Mouse (Mus musculus): Measurements from ENCODE around the gene Swap70. TPM values are rescaled to one million over a fixed set of nuclear protein-coding genes. Genes with fewer than 3 reads are reported as not detected.

Swap70 gene
- polyA plus RNA-seq, 1 experiment from 2014 or later = 28.2 TPM

- 83% methylated on average over 5 of the region's 5 CpGs for WGBS
- no peaks in the 10 kb centered on the region for H3K36me3 ChIP-seq (ENCODE audit: control insufficient read depth, insufficient read depth, low read length)
These were observed 99.6 kb downstream of the Swap70 start for GRCm38 (mm10) chr7:110321106-110321505.

DNA sequence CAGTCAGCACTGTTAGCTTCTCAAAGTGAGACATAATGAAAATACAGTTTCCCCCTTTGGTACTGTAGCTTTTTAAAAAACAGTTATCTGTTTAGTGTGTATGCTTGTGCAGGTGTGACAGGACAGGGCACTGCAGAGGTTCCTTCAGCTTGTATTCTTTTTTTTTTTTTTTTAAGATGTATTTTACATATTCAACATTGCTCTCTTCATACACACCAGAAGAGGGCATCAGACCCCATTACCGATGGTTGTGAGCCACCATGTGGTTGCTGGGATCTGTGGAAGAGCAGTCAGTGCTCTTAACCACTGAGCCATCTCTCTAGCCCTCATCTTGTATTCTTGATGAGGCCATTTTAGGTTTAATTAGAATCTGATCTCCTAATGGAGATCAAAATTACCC, 103.3 kb downstream of the Swap70 start:
- Histone ChIP-seq H3K4me1 (ENCODE audit: control insufficient read depth, insufficient read depth, low read length) (no peaks in the 10 kb centered on the region), H3K4me3 (ENCODE audit: low read depth, low read length) (no peak overlapping the region), H3K27me3 (ENCODE audit: control insufficient read depth, insufficient read depth, low read length) (no peaks in the 10 kb centered on the region), H3K27ac (replicated peaks; ENCODE audit: low read depth, low read length) (no peak overlapping the region), H3K9ac (ENCODE audit: low read length) (no peak overlapping the region), H3K36me3 (ENCODE audit: control insufficient read depth, insufficient read depth, low read length) (0 out of 2 replicates have a peak, but pooled peaks cover 2% of the 10 kb centered on the region), H3K9me3 (ENCODE audit: control insufficient read depth, low read length) (no peaks in the 10 kb centered on the region), H3K4me2 (ENCODE audit: low read depth, severe bottlenecking) (no peak overlapping the region)
- ATAC-seq (ENCODE audit: insufficient number of reproducible peaks, low FRiP score, low TSS enrichment, low read depth) (no peak), DNase-seq (ENCODE audit: low spot score) (no peak)
- WGBS = 92% methylated on average over 1 of the region's 1 CpGs

More at GRCm38 (mm10) chr7:110321106-110321505, 99.6 kb downstream of the Swap70 start:
- H3K9me3 ChIP-seq (ENCODE audit: control insufficient read depth, low read length) = no peaks in the 10 kb centered on the region
- H3K9ac ChIP-seq (ENCODE audit: low read length) = no peak overlapping the region
- DNase-seq (ENCODE audit: low spot score) (no peak), ATAC-seq (ENCODE audit: insufficient number of reproducible peaks, low FRiP score, low TSS enrichment, low read depth) (no peak)
- H3K27me3 ChIP-seq (ENCODE audit: control insufficient read depth, insufficient read depth, low read length) = no peaks in the 10 kb centered on the region
- no peak overlapping the region for H3K4me2 ChIP-seq (ENCODE audit: low read depth, severe bottlenecking)
- no peak overlapping the region for H3K4me3 ChIP-seq (ENCODE audit: low read depth, low read length)
- H3K4me1 ChIP-seq (ENCODE audit: control insufficient read depth, insufficient read depth, low read length) = no peaks in the 10 kb centered on the region
- no peak overlapping the region for H3K27ac ChIP-seq (replicated peaks; ENCODE audit: low read depth, low read length)

DNA sequence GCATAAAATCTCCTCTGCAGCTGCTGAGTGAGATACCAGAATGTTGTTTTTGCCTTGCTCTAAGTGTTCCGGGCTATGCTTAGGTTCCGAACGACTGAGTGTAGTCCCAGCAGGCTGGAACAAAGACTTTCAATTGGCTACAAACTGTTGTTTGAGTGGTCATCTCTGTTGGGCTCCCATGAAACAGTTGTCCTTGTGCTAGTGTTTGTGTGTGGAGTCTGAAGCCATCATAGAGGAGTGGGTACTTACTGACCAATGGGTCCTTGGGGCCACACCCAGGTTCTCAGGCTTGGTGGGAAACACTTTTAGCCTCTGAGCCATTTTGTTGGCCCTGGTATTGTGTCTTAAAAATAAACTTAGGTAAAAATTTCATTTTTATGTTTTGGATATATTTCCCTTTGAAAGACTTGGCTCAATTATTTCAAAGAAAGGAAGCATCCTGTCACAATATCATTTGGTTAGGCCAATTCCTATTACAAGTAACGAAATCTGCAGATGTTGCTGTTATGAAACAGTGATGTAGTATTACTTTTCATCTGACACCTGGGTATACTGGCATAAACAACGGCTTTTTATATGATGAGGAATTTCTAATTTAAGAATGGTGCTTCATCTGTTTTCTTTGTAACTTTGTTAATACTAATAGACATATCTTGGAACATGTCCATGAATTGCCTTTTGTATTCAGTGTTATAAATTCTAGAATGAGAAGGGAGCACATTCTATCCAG, 104.0 kb downstream of the Swap70 start:
- Histone ChIP-seq H3K4me2 (ENCODE audit: low read depth, severe bottlenecking) (no peak overlapping the region), H3K4me3 (ENCODE audit: low read depth, low read length) (no peak overlapping the region), H3K9ac (ENCODE audit: low read length) (no peak overlapping the region), H3K9me3 (ENCODE audit: control insufficient read depth, low read length) (no peaks in the 10 kb centered on the region), H3K27me3 (ENCODE audit: control insufficient read depth, insufficient read depth, low read length) (no peaks in the 10 kb centered on the region), H3K36me3 (ENCODE audit: control insufficient read depth, insufficient read depth, low read length) (0 out of 2 replicates have a peak, but pooled peaks cover 2% of the 10 kb centered on the region), H3K27ac (replicated peaks; ENCODE audit: low read depth, low read length) (no peak overlapping the region), H3K4me1 (ENCODE audit: control insufficient read depth, insufficient read depth, low read length) (no peaks in the 10 kb centered on the region)
- ATAC-seq (ENCODE audit: insufficient number of reproducible peaks, low FRiP score, low TSS enrichment, low read depth) (no peak), DNase-seq (ENCODE audit: low spot score) (no peak)
- 95% methylated on average over 5 of the region's 5 CpGs for WGBS

Other genes with a start within 250 kb of the Swap70 start
- gene Tmem41b, start 234.8 kb upstream of the Swap70 start, polyA plus RNA-seq (2014; fragmentation: Nextera tagmentation; extraction: Ambion mirVana) = 75.7 and 79.4 TPM in 2 replicates
- 19.8 and 33.0 TPM in 2 replicates for gene Ipo7, start 203.4 kb upstream of the Swap70 start, polyA plus RNA-seq (2014; fragmentation: Nextera tagmentation; extraction: Ambion mirVana)
- 25.5 and 27.0 TPM in 2 replicates for gene Zfp143, start 160.5 kb upstream of the Swap70 start, polyA plus RNA-seq (2014; fragmentation: Nextera tagmentation; extraction: Ambion mirVana)
- 35.6 and 38.4 TPM in 2 replicates for gene Wee1, start 99.7 kb upstream of the Swap70 start, polyA plus RNA-seq (2014; fragmentation: Nextera tagmentation; extraction: Ambion mirVana)